Mouse (Mus musculus) G1E (cell line): ENCODE measurements at regions not wholly inside any gene's neighbourhood (a gene's known extent, or its start where the extent isn't known, plus 50 kb on each side); places are given as distances from the start of the nearest gene placed in this dataset.

Experiments
- ATAC-seq: 2 replicates; pipeline ENCODE4 v1.8.0; 2016; ENCODE audit warnings: mild to moderate bottlenecking; ENCODE audit not compliant: insufficient number of reproducible peaks, poor library complexity, low FRiP score, severe bottlenecking; ENCODE audit errors: extremely low read depth
- DNase-seq: peaks from one replicate; pipeline ENCODE4 v3.0.0; 2012; ENCODE audit warnings: low spot score
- H3K27me3 ChIP-seq: 2 replicates; pipeline ENCODE4 v1.6.1; 2012; ENCODE audit warnings: mild to moderate bottlenecking, low read length, inconsistent platforms; ENCODE audit not compliant: insufficient read depth
- H3K36me3 ChIP-seq: replicated peaks from 2 replicates; pipeline ENCODE3; 2012; ENCODE audit warnings: mild to moderate bottlenecking, inconsistent platforms
- H3K4me1 ChIP-seq: 2 replicates; pipeline ENCODE4 v1.6.1; 2012; ENCODE audit warnings: low read depth, low read length, inconsistent platforms, mixed read lengths; ENCODE audit not compliant: insufficient read depth
- H3K4me3 ChIP-seq: 2 replicates; pipeline ENCODE4 v1.5.1; 2012; ENCODE audit warnings: low read depth, mild to moderate bottlenecking, inconsistent platforms, low read length, moderate library complexity, mixed read lengths
- H3K9me3 ChIP-seq: replicated peaks from 2 replicates; pipeline ENCODE4 v1.6.1; 2012; ENCODE audit warnings: inconsistent platforms
- CTCF ChIP-seq: IDR thresholded peaks from 2 replicates; pipeline ENCODE4 v1.5.1; 2012; ENCODE audit warnings: low read depth, low read length, inconsistent platforms, mixed read lengths
- GATA1 ChIP-seq: IDR thresholded peaks from 2 replicates; pipeline ENCODE4 v1.6.1; 2012; ENCODE audit warnings: borderline replicate concordance, low read length, inconsistent platforms, mixed read lengths
- GATA2 ChIP-seq: IDR thresholded peaks from 2 replicates; pipeline ENCODE4 v1.6.1; 2012; ENCODE audit warnings: low read depth, low read length, inconsistent platforms, borderline replicate concordance
- POLR2AphosphoS5 ChIP-seq: IDR thresholded peaks from 2 replicates; pipeline ENCODE4 v1.6.1; 2012; ENCODE audit warnings: low read depth, low read length, inconsistent platforms; ENCODE audit not compliant: insufficient replicate concordance
- TAL1 ChIP-seq: conservative IDR thresholded peaks from 2 replicates; pipeline ENCODE4 v1.6.1; 2012; ENCODE audit warnings: low read depth, low read length, inconsistent platforms, mixed read lengths

- Histone ChIP-seq H3K36me3 (no peaks in the 10 kb centered on the region), H3K4me3 (no peak overlapping the region), H3K4me1 (no peaks in the 10 kb centered on the region), H3K9me3 (no peaks in the 10 kb centered on the region), H3K27me3 (no peaks in the 10 kb centered on the region)
- ATAC-seq (no peak), DNase-seq (no peak)
- TF ChIP-seq POLR2AphosphoS5 (no peak), GATA2 (no peak), TAL1 (no peak), CTCF (no peak), GATA1 (no peak)
Observed at GRCm38 (mm10) chr12:16136214-16136671, 319.5 kb upstream of the Trib2 start.

- H3K4me3 ChIP-seq: no peak overlapping the region
- H3K9me3 ChIP-seq: no peaks in the 10 kb centered on the region
- no peaks in the 10 kb centered on the region for H3K4me1 ChIP-seq
- TF ChIP-seq CTCF: no peak
- no peak for TF ChIP-seq GATA1
- no peak for TF ChIP-seq POLR2AphosphoS5
- no peak for TF ChIP-seq TAL1
- no peak for TF ChIP-seq GATA2
- no peaks in the 10 kb centered on the region for H3K36me3 ChIP-seq
- ATAC-seq: no peak
- no peaks in the 10 kb centered on the region for H3K27me3 ChIP-seq
- no peak for DNase-seq
Observed at GRCm38 (mm10) chr12:16135602-16136213, 319.0 kb upstream of the Trib2 start.

- no peak for TF ChIP-seq TAL1
- TF ChIP-seq GATA1: no peak
- TF ChIP-seq POLR2AphosphoS5: no peak
- TF ChIP-seq GATA2: no peak
- no peak for TF ChIP-seq CTCF
- ATAC-seq: no peak
Observed at GRCm38 (mm10) chr12:16134446-16134845, 317.7 kb upstream of the Trib2 start.

GRCm38 (mm10) chr12:16133253-16133652, 316.5 kb upstream of the Trib2 start:
- Histone ChIP-seq H3K4me1 (no peaks in the 10 kb centered on the region), H3K9me3 (no peaks in the 10 kb centered on the region), H3K36me3 (no peaks in the 10 kb centered on the region), H3K4me3 (no peak overlapping the region), H3K27me3 (no peaks in the 10 kb centered on the region)
- no peak for DNase-seq
- TF ChIP-seq GATA1 (no peak), GATA2 (no peak), POLR2AphosphoS5 (no peak), CTCF (no peak)
- no peak for ATAC-seq

More at GRCm38 (mm10) chr12:16134446-16134845, 317.7 kb upstream of the Trib2 start:
- Histone ChIP-seq H3K36me3 (no peaks in the 10 kb centered on the region), H3K27me3 (no peaks in the 10 kb centered on the region), H3K4me1 (no peaks in the 10 kb centered on the region), H3K9me3 (no peaks in the 10 kb centered on the region), H3K4me3 (no peak overlapping the region)
- DNase-seq: no peak

- TF ChIP-seq GATA1 (no peak), CTCF (no peak), GATA2 (no peak), POLR2AphosphoS5 (no peak), TAL1 (no peak)
- Histone ChIP-seq H3K4me1 (no peaks in the 10 kb centered on the region), H3K27me3 (no peaks in the 10 kb centered on the region), H3K9me3 (no peaks in the 10 kb centered on the region), H3K36me3 (no peaks in the 10 kb centered on the region), H3K4me3 (no peak overlapping the region)
- ATAC-seq (no peak), DNase-seq (no peak)
Observed at GRCm38 (mm10) chr12:16131740-16132077, 315.0 kb upstream of the Trib2 start.

GRCm38 (mm10) chr12:16131028-16131739, 314.5 kb upstream of the Trib2 start:
- no peaks in the 10 kb centered on the region for H3K4me1 ChIP-seq
- H3K9me3 ChIP-seq: no peaks in the 10 kb centered on the region
- TF ChIP-seq GATA2 (no peak), CTCF (no peak), TAL1 (no peak), GATA1 (no peak), POLR2AphosphoS5 (no peak)
- ATAC-seq (no peak), DNase-seq (no peak)
- H3K27me3 ChIP-seq: no peaks in the 10 kb centered on the region
- H3K4me3 ChIP-seq: no peak overlapping the region
- H3K36me3 ChIP-seq: no peaks in the 10 kb centered on the region

- no peak for TF ChIP-seq GATA2
- DNase-seq (no peak), ATAC-seq (no peak)
- Histone ChIP-seq H3K4me3 (no peak overlapping the region), H3K36me3 (no peaks in the 10 kb centered on the region), H3K27me3 (no peaks in the 10 kb centered on the region), H3K9me3 (no peaks in the 10 kb centered on the region), H3K4me1 (no peaks in the 10 kb centered on the region)
Observed at GRCm38 (mm10) chr12:16130605-16131004, 313.9 kb upstream of the Trib2 start.
